Mouse (Mus musculus) testis, adult 2 months (tissue): ENCODE data around the gene 4930572O03Rik.
"Not testable (repeated sequence)": the region's sequence is repeated elsewhere in the genome, so short reads cannot be mapped to it uniquely, and the experiment has no call there.

Experiments
- CTCF ChIP-seq: fragments of 200-500 bp; IDR thresholded peaks from 2 replicates; pipeline ENCODE4 v1.5.1; 2012; ENCODE audit warnings: low read depth, mild to moderate bottlenecking, inconsistent platforms, low read length, moderate library complexity; ENCODE audit not compliant: control insufficient read depth, insufficient read depth, insufficient replicate concordance
- POLR2A ChIP-seq: fragments of 200-500 bp; IDR thresholded peaks from 2 replicates; pipeline ENCODE4 v1.6.1; 2012; ENCODE audit warnings: low read depth, mild to moderate bottlenecking, inconsistent platforms, low read length, moderate library complexity; ENCODE audit not compliant: control insufficient read depth

- not testable (repeated sequence) for TF ChIP-seq POLR2A, CTCF
Observed at GRCm38 (mm10) chr5:15679980-15680949, 23.4 kb upstream of the 4930572O03Rik start.
